In the genomic region with DNA sequence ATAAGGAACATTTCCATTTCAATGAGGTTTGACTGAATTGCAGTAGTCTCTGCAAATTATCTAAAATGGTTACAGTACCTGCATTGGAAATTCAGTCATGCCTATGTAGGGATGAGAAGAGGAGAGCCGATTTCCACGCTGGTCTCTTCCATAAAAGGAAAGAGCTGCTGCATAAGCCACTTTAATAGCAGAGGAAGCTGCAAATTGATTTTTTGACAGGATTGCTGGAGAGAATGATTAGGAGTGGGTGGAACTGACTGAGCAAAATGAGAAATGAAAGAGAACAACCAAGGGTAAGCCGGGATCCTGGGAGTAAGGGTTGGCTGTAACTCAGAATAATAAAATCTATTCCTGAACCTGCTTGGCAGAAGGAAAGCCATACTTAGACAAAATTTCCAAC, we compare ENCODE assay signal across 18 mouse cellular contexts.
DNase-seq lines count a peak whose midpoint lies in the region; ATAC-seq and TF ChIP-seq lines count a peak whose summit lies in the region.
"Had no signal": no experiment of that assay in that cellular context is flagged by ENCODE, and none has a peak within 500 bp of the region (broad histone marks: within the 10 kb centered on the region; RNA-seq: fewer than 3 reads in every experiment).

No protein-coding gene starts in this region.

- WGBS in forebrain, embryonic 14.5 days: 68% methylated on average over 3 of the region's 3 CpGs
- 26% methylated on average over 3 of the region's 3 CpGs for WGBS in midbrain, embryonic 14.5 days
- WGBS in thymus, adult 2 months: 94% methylated on average over 3 of the region's 3 CpGs
- 75% methylated on average over 3 of the region's 3 CpGs for WGBS in kidney, embryonic 15.5 days

- no peak overlapping the region for H3K9ac ChIP-seq in forebrain, embryonic 14.5 days (ENCODE audit: low read length)
- no peak overlapping the region for H3K9ac ChIP-seq in midbrain, embryonic 14.5 days (replicated peaks; ENCODE audit: low read length)
- no peak overlapping the region for H3K9ac ChIP-seq in kidney, embryonic 15.5 days
- H3K9ac ChIP-seq: heart, embryonic 12.5 days; limb, embryonic 15.5 days had no signal

- TF ChIP-seq CTCF in brain, embryonic 14.5 days (IDR thresholded peaks at IDR 0.05; ENCODE audit: borderline replicate concordance, extremely low read depth, insufficient read depth, insufficient read length): no peak
- TF ChIP-seq CTCF in thymus, adult 2 months (IDR thresholded peaks at IDR 0.05; ENCODE audit: borderline replicate concordance, control insufficient read depth, extremely low read depth, insufficient read depth, low read length, poor library complexity): no peak

- peak overlapping the region; percentile 27; the same call in 1 of the 2 replicates for H3K27ac ChIP-seq in forebrain, embryonic 14.5 days (ENCODE audit: low read depth, low read length)
- H3K27ac ChIP-seq in midbrain, embryonic 14.5 days (replicated peaks; ENCODE audit: low read depth, low read length): peak overlapping the region; percentile 73; the same call in 1 of the 2 replicates
- no peak overlapping the region for H3K27ac ChIP-seq in thymus, adult 2 months (ENCODE audit: control insufficient read depth, insufficient read depth, low read length)
- no peak overlapping the region for H3K27ac ChIP-seq in kidney, embryonic 15.5 days
- H3K27ac ChIP-seq: kidney, postnatal 0 days; limb, embryonic 15.5 days had no signal

- no peaks in the 10 kb centered on the region for H3K4me1 ChIP-seq in forebrain, embryonic 14.5 days (ENCODE audit: control insufficient read depth, insufficient read depth, low read length)
- peaks cover 5% of the 10 kb centered on the region; the same call in 1 of the 2 replicates for H3K4me1 ChIP-seq in midbrain, embryonic 14.5 days (ENCODE audit: control insufficient read depth, insufficient read depth, low read length)
- no peaks in the 10 kb centered on the region; the same call in 1 of the 2 replicates for H3K4me1 ChIP-seq in thymus, adult 2 months (replicated peaks; ENCODE audit: control insufficient read depth, insufficient read depth, low read length)
- no peaks in the 10 kb centered on the region for H3K4me1 ChIP-seq in kidney, embryonic 15.5 days

- no peak overlapping the region for H3K4me2 ChIP-seq in forebrain, embryonic 14.5 days (ENCODE audit: low read length)
- no peak overlapping the region for H3K4me2 ChIP-seq in midbrain, embryonic 14.5 days (ENCODE audit: low read length)
- no peak overlapping the region for H3K4me2 ChIP-seq in kidney, embryonic 15.5 days
- H3K4me2 ChIP-seq: heart, embryonic 12.5 days; limb, embryonic 15.5 days had no signal

- DNase-seq in layer of hippocampus, adult 9-11 months: peak; percentile 39
- DNase-seq in layer of hippocampus, adult 9-10 months (ENCODE audit: low spot score): no peak
- peak; percentile 83 for DNase-seq in brain, embryonic 14.5 days (ENCODE audit: low read depth)
- DNase-seq in forebrain, embryonic 14.5 days (ENCODE audit: low spot score): peak; percentile 52
- peak; percentile 71 for DNase-seq in midbrain, embryonic 14.5 days
- no peak for DNase-seq in adrenal gland, postnatal 25 days
- DNase-seq in thymus, adult 2 months: no peak
- DNase-seq: cerebellum, adult 11-12 months; cerebellum, postnatal 25 days; heart, postnatal 36 days; lung, postnatal 10 days; thymus, postnatal 4 days had no signal

- ATAC-seq in forebrain, embryonic 14.5 days: peak; percentile 54
- peak; percentile 7; the same call in 1 of the 2 replicates for ATAC-seq in midbrain, embryonic 14.5 days (ENCODE audit: low FRiP score, low TSS enrichment)
- no peak for ATAC-seq in kidney, embryonic 15.5 days (replicated peaks; ENCODE audit: low FRiP score)
- ATAC-seq: intestine, embryonic 16.5 days had no signal

- no peak overlapping the region for H3K4me3 ChIP-seq in forebrain, embryonic 14.5 days (ENCODE audit: low read depth, low read length)
- H3K4me3 ChIP-seq in midbrain, embryonic 14.5 days (replicated peaks; ENCODE audit: low read depth, low read length): no peak overlapping the region
- no peak overlapping the region for H3K4me3 ChIP-seq in thymus, adult 2 months (ENCODE audit: control insufficient read depth, insufficient read depth, low read length)
- no peak overlapping the region for H3K4me3 ChIP-seq in kidney, embryonic 15.5 days (replicated peaks)
- H3K4me3 ChIP-seq: heart, embryonic 12.5 days; limb, embryonic 15.5 days; myocyte had no signal

- no peaks in the 10 kb centered on the region for H3K9me3 ChIP-seq in forebrain, embryonic 14.5 days (replicated peaks; ENCODE audit: control insufficient read depth, low read length)
- H3K9me3 ChIP-seq in midbrain, embryonic 14.5 days (ENCODE audit: control insufficient read depth, low read length): no peaks in the 10 kb centered on the region
- H3K9me3 ChIP-seq in kidney, embryonic 15.5 days (replicated peaks): no peaks in the 10 kb centered on the region
- H3K9me3 ChIP-seq: heart, embryonic 12.5 days; limb, embryonic 15.5 days had no signal

- H3K27me3 ChIP-seq in forebrain, embryonic 14.5 days (replicated peaks; ENCODE audit: control insufficient read depth, insufficient read depth, low read length): no peaks in the 10 kb centered on the region
- no peaks in the 10 kb centered on the region for H3K27me3 ChIP-seq in midbrain, embryonic 14.5 days (ENCODE audit: control insufficient read depth, insufficient read depth, low read length)
- no peaks in the 10 kb centered on the region for H3K27me3 ChIP-seq in thymus, adult 2 months (ENCODE audit: control insufficient read depth, insufficient read depth, low read length)
- H3K27me3 ChIP-seq in kidney, embryonic 15.5 days: no peaks in the 10 kb centered on the region
- H3K27me3 ChIP-seq: heart, embryonic 12.5 days; limb, embryonic 15.5 days had no signal

- no peak for TF ChIP-seq POLR2A in brain, embryonic 14.5 days (IDR thresholded peaks at IDR 0.05; ENCODE audit: borderline replicate concordance, extremely low read depth, insufficient read depth, insufficient read length, poor library complexity, severe bottlenecking)
- TF ChIP-seq POLR2A in thymus, adult 2 months (IDR thresholded peaks at IDR 0.05; ENCODE audit: control insufficient read depth, extremely low read depth, insufficient read depth, low read length, poor library complexity): no peak

- no peaks in the 10 kb centered on the region for H3K36me3 ChIP-seq in forebrain, embryonic 14.5 days (ENCODE audit: control insufficient read depth, insufficient read depth, low read length)
- H3K36me3 ChIP-seq in midbrain, embryonic 14.5 days (ENCODE audit: control insufficient read depth, insufficient read depth, low read length): no peaks in the 10 kb centered on the region
- no peaks in the 10 kb centered on the region for H3K36me3 ChIP-seq in thymus, adult 2 months (ENCODE audit: control insufficient read depth, insufficient read depth, low read length)
- H3K36me3 ChIP-seq in kidney, embryonic 15.5 days: no peaks in the 10 kb centered on the region
- H3K36me3 ChIP-seq: heart, embryonic 12.5 days; limb, embryonic 15.5 days had no signal

Comparison
In these comparisons a context has a peak if more than half of its experiments do, and no peak if none do; other contexts are left out.
1. DNase-seq: peak in layer of hippocampus, adult 9-11 months (single experiment), brain, embryonic 14.5 days (single experiment), forebrain, embryonic 14.5 days (single experiment) and midbrain, embryonic 14.5 days (single experiment); none in layer of hippocampus, adult 9-10 months (single experiment), adrenal gland, postnatal 25 days (single experiment) and thymus, adult 2 months (single experiment).
2. H3K27ac ChIP-seq: peak in forebrain, embryonic 14.5 days (single experiment) and midbrain, embryonic 14.5 days (single experiment); none in thymus, adult 2 months (single experiment) and kidney, embryonic 15.5 days (single experiment).